Mouse (Mus musculus) kidney, adult 18-20 months (tissue): ENCODE measurements around the gene Apba3.

Source experiments
- DNase-seq: peaks from one replicate; pipeline ENCODE4 v3.0.0; 2021

Apba3 gene

GRCm38 (mm10) chr10:81290698-81291460 lies 24.1 kb downstream of the Apba3 start:
- peak; percentile 55 for DNase-seq

GRCm38 (mm10) chr10:81291511-81292104 lies 24.8 kb downstream of the Apba3 start, which contains the start of gene Tjp3:
Gene Tjp3, minus strand, starts transcription at chr10:81291581.
- no peak for DNase-seq

GRCm38 (mm10) chr10:81292554-81293333 lies 26.0 kb downstream of the Apba3 start, which contains the start of gene Pip5k1c:
Gene Pip5k1c, plus strand, starts transcription at chr10:81292963.
- DNase-seq = peak; percentile 100

- no peak for DNase-seq
These were observed 26.7 kb downstream of the Apba3 start for GRCm38 (mm10) chr10:81293334-81294030.

- DNase-seq = no peak
These were observed 27.7 kb downstream of the Apba3 start for GRCm38 (mm10) chr10:81294442-81294841.

GRCm38 (mm10) chr10:81295185-81295584 lies 28.4 kb downstream of the Apba3 start:
- DNase-seq = no peak

GRCm38 (mm10) chr10:81297246-81297645 lies 30.5 kb downstream of the Apba3 start:
- DNase-seq = no peak

GRCm38 (mm10) chr10:81297845-81298244 lies 31.1 kb downstream of the Apba3 start:
- DNase-seq = peak; percentile 69

GRCm38 (mm10) chr10:81298369-81299100 lies 31.8 kb downstream of the Apba3 start:
- no peak for DNase-seq

GRCm38 (mm10) chr10:81299585-81300351 lies 33.0 kb downstream of the Apba3 start:
- peak; percentile 79 for DNase-seq

GRCm38 (mm10) chr10:81300352-81300907 lies 33.7 kb downstream of the Apba3 start:
- DNase-seq = no peak

- no peak for DNase-seq
These were observed 34.6 kb downstream of the Apba3 start for GRCm38 (mm10) chr10:81301321-81301720.

GRCm38 (mm10) chr10:81302288-81302687 lies 35.5 kb downstream of the Apba3 start:
- DNase-seq = no peak

- peak; percentile 31 for DNase-seq
These were observed 36.0 kb downstream of the Apba3 start for GRCm38 (mm10) chr10:81302781-81303218.

- no peak for DNase-seq
These were observed 36.5 kb downstream of the Apba3 start for GRCm38 (mm10) chr10:81303258-81303657.

- no peak for DNase-seq
These were observed 37.0 kb downstream of the Apba3 start for GRCm38 (mm10) chr10:81303761-81304160.

- peak; percentile 60 for DNase-seq
These were observed 38.0 kb downstream of the Apba3 start for GRCm38 (mm10) chr10:81304597-81305238.

GRCm38 (mm10) chr10:81305663-81306062 lies 38.9 kb downstream of the Apba3 start:
- DNase-seq = no peak

GRCm38 (mm10) chr10:81306173-81306668 lies 39.5 kb downstream of the Apba3 start:
- DNase-seq = no peak
